Mouse (Mus musculus) lung, adult 2 months (tissue): Measurements from ENCODE around the gene Macrod2. TPM values are rescaled to one million over a fixed set of nuclear protein-coding genes. Genes with fewer than 3 reads are reported as not detected.

Source experiments
- DNase-seq: peaks from one replicate; pipeline ENCODE4 v3.0.0; 2022
- H3K4me1 ChIP-seq: fragments of 200-500 bp; 2 replicates; pipeline ENCODE4 v1.6.1; 2011; ENCODE audit warnings: low read length; ENCODE audit not compliant: control insufficient read depth, insufficient read depth
- H3K4me3 ChIP-seq: fragments of 200-500 bp; replicated peaks from 2 replicates; pipeline ENCODE3; 2011; ENCODE audit warnings: low read depth, mild to moderate bottlenecking, control low read depth, low read length; ENCODE audit errors: extremely low read depth
- CTCF ChIP-seq: fragments of 200-500 bp; IDR thresholded peaks from 2 replicates; pipeline ENCODE4 v1.5.1; 2011; ENCODE audit warnings: mild to moderate bottlenecking, low read length, control low read depth; ENCODE audit not compliant: insufficient read depth
- POLR2A ChIP-seq: fragments of 200-500 bp; IDR thresholded peaks from 2 replicates; pipeline ENCODE4 v1.6.1; 2011; ENCODE audit warnings: low read depth, mild to moderate bottlenecking, control low read depth, low read length, borderline replicate concordance; ENCODE audit errors: extremely low read depth
- WGBS: fragments of 180-500 bp; shearing (Covaris S2); methylation state at CpG from one replicate; pipeline ENCODE4 v1.1.7; 2018; 5-methylcytosine and 5-hydroxymethylcytosine counted together
- polyA plus RNA-seq: library from polyadenylated mRNA; depleted of rRNA; stranded (reverse); fragments of >200 nt; gene quantifications from 2 replicates; pipeline ENCODE4 v1.2.3, GENCODE M21; 2012

The Macrod2 gene
- polyA plus RNA-seq, 1 experiment: 2.6 TPM

DNA sequence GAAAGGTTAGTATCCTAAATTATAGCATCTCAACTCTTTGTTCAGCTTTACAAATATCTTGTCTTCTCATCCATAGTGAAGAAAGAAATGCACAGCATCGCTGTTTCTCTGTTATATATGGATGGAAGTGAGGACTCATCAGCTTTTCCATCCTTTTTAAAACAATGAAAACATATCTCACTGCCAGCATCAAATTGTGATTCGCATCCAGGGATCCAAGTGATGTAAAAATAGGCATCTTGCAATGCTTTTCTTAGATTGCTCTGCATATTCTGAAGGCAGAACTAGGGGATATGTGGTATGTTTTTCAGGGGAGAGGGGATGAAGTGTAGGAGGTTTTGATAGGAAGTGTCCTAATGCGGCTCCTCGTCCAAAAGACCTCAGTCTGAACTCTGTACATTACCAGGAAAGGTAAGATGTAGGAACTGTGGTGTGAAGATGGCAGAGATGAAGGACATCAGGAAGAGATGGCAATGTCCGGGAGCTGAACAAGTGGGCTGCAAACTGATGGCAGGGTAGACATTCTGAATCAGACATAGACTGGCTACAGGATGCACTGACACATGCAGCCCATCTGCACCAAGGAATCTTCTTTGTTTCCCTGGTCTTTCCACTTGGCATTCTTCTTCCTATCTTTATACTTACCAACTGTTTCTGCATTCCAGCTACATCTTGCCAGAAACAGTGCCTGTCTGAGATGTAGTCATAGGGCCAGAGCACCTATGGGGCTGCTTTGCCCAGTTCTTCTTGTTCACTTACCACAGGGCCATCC lies 1341.8 kb downstream of the Macrod2 start:
- Histone ChIP-seq H3K4me1 (no peaks in the 10 kb centered on the region), H3K4me3 (no peak overlapping the region)
- no peak for DNase-seq
- 84% methylated on average over 5 of the region's 5 CpGs for WGBS
- TF ChIP-seq POLR2A (no peak), CTCF (no peak)

DNA sequence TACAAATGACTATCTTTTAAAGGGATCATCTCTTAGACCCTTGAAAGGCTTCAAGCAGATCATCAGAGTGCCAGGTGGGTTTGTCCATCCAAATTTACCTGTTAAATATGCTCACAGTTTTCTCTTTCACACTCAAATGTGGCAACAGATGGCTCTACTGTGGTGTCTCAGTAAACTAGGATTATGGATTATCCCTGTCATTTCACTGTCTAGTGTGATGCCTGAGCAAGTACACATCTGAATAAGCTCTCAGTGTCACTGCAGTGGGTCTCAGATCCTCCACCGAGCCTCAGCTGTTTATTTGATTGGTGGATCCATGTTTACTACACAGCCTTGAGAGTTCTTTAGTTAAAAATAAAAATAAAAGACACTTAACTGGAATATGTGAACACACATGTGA lies 1343.6 kb downstream of the Macrod2 start:
- no peak for DNase-seq
- TF ChIP-seq POLR2A: no peak
- TF ChIP-seq CTCF: no peak
- Histone ChIP-seq H3K4me3 (no peak overlapping the region), H3K4me1 (no peaks in the 10 kb centered on the region)
- 54% methylated on average over 1 of the region's 1 CpGs for WGBS

DNA sequence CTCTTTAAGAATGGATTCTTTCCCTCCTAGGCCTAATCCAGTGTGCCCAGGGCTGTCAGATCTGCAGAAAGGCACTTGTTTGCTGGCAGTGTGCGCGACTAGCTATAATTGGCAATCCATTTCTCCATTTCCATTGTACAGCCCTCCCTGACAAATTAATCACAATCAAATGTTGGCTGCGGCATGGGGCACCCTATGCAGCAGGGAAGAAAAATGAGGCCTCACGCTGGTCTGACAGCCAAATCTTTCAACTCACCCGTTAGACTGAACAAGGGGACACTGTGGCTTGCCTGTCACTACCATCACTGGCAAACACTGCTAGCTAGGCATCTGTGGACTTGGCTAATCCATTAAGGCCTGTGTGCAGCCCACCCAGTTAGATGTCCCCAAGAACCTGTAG lies 1345.2 kb downstream of the Macrod2 start:
- no peak for DNase-seq
- WGBS: 74% methylated on average over 5 of the region's 5 CpGs
- H3K4me3 ChIP-seq: no peak overlapping the region
- no peaks in the 10 kb centered on the region for H3K4me1 ChIP-seq
- TF ChIP-seq CTCF: no peak
- no peak for TF ChIP-seq POLR2A

DNA sequence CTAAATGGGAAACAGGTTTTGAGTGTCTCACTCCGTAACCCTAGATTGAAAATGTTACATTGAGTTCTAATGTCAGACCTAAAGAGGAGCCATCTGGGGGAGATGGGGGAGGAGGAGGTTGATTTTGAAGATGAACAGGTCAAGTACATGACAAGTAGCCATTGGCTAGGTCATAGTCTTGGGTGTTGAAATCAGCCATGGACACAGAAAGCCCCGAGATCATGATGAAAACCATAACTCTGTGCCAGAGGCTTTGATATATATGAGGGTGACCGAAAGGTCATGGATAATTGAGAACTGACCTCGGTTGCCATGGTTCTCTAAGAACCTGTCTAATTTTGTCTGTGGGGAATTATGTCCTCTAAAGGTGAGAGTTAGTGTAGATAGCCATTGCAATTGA lies 1405.1 kb downstream of the Macrod2 start:
- TF ChIP-seq POLR2A (no peak), CTCF (no peak)

DNA sequence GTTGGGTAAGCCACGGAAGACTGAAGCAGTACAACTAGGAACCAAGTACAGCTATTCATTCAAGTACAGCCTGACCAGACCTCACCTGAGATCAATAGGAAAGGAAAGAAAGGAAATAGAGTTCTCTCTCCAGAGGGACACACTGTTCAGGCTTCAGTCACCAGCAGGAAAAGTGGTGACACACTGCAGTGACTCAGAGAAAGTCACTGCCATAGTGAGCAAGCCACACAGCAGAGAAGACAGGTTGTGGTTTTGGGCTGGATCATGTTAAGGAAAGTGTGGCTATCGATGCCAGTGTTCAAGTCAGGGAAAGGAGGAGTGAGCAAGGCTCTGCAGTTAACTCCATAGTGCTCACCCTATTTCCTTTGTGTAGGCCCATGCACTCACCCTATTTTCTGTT lies 1405.8 kb downstream of the Macrod2 start:
- DNase-seq: no peak
- TF ChIP-seq POLR2A: no peak
- TF ChIP-seq CTCF: no peak
- WGBS: 75% methylated on average over 2 of the region's 2 CpGs
- Histone ChIP-seq H3K4me3 (no peak overlapping the region), H3K4me1 (no peaks in the 10 kb centered on the region)

More for the DNA sequence above, 1405.1 kb downstream of the Macrod2 start:
- WGBS: 71% methylated on average over 4 of the region's 4 CpGs
- no peaks in the 10 kb centered on the region for H3K4me1 ChIP-seq
- no peak for DNase-seq
- no peak overlapping the region for H3K4me3 ChIP-seq

DNA sequence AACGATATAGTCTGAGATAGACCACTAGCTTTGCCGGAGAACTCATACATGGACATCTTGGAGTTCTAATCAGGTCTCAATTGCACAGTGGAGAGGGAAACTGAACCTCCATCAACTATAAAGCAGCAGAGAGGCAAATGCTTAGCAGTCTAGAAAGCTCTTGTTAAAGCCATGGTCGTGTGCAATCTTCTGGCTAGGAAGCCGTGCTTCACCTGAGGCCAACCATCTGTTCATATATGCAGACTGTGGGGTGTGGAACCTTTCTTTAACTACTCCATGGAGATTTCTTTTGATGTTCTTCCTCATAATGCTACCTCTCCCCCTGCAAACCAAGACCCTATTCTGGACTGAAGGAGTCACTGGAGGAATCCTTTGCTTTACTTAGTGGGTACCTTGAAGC lies 1421.2 kb downstream of the Macrod2 start:
- no peak for DNase-seq
- TF ChIP-seq CTCF (no peak), POLR2A (no peak)
- Histone ChIP-seq H3K4me1 (no peaks in the 10 kb centered on the region), H3K4me3 (no peak overlapping the region)
- WGBS: 92% methylated on average over 4 of the region's 4 CpGs

DNA sequence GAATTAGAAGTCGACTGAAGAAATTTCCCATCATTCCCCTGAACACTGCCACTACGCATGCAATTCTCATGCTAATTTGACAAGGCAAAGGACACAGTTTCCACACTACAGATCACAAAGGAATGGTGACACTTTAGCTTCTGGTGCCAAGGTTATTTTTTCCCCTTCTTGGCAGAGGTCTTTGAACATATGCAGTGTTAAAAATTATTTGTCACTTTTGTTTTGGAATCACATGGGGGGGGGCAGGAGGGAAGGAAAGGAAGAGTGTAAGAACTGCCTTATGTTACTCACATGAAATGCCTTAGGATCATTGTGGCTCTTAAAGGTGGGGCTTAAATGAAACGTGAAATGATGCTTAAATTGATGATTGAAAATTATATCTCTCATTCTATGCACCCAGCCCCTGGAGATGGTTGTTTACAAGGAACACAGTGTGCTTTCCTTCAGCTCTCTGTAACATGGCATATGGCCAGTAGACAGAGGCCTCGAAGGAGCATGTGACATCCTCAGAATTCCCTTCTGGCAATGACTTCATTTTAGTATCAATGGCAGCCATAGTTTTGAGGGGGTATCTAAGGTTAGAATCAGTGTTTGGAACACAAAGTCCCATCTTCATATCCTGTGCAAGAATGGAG lies 1422.6 kb downstream of the Macrod2 start:
- Histone ChIP-seq H3K4me3 (no peak overlapping the region), H3K4me1 (no peaks in the 10 kb centered on the region)
- TF ChIP-seq CTCF: no peak
- no peak for TF ChIP-seq POLR2A
- DNase-seq: no peak
- WGBS: 53% methylated on average over 4 of the region's 4 CpGs

DNA sequence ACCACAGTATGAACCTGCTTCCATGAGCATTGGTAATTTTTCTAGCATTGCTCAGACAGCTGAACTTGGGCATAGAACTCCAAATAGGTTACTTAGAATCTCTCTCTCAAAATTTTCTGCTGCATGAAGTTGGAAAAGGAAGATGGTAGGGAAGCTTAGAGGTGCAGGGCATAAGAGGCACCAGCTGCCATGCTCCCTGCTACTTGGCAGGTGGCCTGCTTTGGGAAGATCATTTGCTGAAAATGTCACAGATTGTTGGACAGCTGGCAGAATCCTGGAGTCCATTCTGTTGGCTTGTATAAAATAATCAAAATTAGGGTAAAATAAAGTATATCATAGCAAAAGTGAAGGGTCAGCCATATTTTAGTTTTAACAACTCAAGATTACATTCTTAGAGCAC lies 1425.7 kb downstream of the Macrod2 start:
- TF ChIP-seq POLR2A (no peak), CTCF (no peak)
- DNase-seq: no peak
- Histone ChIP-seq H3K4me3 (no peak overlapping the region), H3K4me1 (no peaks in the 10 kb centered on the region)

DNA sequence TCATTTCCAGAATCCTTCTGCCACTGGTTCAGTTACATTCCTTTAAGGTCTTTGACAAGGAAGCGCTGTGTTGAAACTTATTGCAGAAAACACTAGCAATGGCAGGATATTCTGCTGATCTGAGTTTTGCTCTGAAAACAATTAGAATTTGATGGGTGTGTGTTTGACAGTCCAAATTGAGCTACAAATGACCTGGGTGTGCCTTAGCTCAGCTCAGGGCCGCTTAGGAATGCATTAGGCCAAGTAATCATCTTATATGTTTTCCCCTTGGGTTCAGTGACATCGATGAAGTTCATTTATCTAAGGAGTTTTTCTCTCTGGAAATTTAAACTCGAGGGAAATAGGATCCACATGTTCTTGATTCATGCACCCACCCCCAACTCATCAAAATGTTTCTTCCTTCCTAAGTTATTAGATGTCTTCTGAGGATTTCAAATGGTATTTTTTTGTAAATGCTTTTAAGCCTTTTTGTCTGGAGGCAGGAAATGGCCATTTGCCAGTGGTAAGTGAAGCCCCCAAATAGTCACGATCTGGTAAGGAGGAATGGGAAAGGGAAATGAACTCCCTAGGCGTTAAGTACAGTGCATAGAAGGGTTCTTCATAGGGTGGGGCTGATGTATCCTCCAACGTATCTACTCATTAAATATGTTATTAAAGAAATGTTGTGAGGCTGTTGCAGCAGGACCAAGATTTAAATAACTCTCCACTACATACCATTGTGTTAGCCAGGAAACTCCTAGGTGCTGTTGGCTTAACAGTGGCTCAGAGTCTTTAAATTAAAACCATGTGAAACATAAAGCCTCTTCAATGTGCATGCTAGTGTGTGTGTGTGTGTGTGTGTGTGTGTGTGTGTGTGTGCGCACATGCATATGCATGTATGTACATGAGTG lies 1430.7 kb downstream of the Macrod2 start:
- DNase-seq: no peak
- 45% methylated on average over 8 of the region's 8 CpGs for WGBS

More for the DNA sequence above, 1430.7 kb downstream of the Macrod2 start:
- no peak overlapping the region for H3K4me3 ChIP-seq
- no peaks in the 10 kb centered on the region for H3K4me1 ChIP-seq
- TF ChIP-seq POLR2A (no peak), CTCF (no peak)
